9 mouse cellular contexts compared by ENCODE assay signal in the genomic region with DNA sequence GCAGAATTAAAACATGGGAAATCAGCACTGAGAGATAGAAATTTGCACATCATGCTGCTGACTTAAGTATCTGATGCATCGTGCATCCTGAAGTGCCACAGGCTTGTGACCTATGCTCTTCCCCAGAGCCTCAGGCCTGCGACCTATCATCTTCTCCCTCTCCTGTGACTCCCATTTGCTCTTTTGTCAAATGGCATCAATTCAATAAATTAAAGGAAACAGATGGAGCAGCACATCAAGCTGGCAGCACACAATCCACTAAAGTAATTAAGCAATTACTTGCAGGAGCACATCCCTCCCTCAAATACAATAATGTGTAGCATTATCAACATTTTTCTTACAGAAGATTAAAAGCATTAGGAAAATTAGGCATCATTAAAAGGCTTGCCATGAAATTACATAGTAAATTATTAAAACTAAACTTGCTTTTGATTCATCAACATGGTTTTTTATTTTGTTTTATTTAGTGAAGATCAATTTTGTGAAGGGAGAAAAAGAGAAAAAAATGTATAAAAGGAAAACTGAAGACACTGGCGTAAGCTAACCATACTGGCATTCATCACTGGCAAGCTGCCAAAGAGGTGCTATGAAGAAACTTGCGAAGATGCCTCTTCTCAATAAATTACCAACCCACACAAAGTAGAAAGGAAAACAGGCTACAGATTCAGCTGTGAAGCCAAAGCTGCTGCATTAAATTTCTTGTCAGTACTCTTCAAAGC.
DNase-seq lines count a peak whose midpoint lies in the region; ATAC-seq lines count a peak whose summit lies in the region.
"Had no signal": no experiment of that assay in that cellular context is flagged by ENCODE, and none has a peak within 500 bp of the region (broad histone marks: within the 10 kb centered on the region; RNA-seq: fewer than 3 reads in every experiment).

No protein-coding gene starts in this region.

- H3K4me2 ChIP-seq in forebrain, embryonic 16.5 days (ENCODE audit: low read length), result no peak overlapping the region
- H3K4me2 ChIP-seq: liver, embryonic 11.5 days had no signal

- H3K4me3 ChIP-seq in forebrain, embryonic 16.5 days (replicated peaks; ENCODE audit: low read length), result no peak overlapping the region

- peaks cover 6% of the 10 kb centered on the region for H3K4me1 ChIP-seq in forebrain, embryonic 16.5 days (replicated peaks; ENCODE audit: control insufficient read depth, insufficient read depth, low read length)

- 32% methylated on average over 4 of the region's 4 CpGs for WGBS in forebrain, embryonic 16.5 days

- H3K27me3 ChIP-seq in forebrain, embryonic 16.5 days (replicated peaks; ENCODE audit: control insufficient read depth, insufficient read depth, low read length), result no peaks in the 10 kb centered on the region

- no peaks in the 10 kb centered on the region for H3K9me3 ChIP-seq in forebrain, embryonic 16.5 days (ENCODE audit: control insufficient read depth, low read length)

- H3K36me3 ChIP-seq in forebrain, embryonic 16.5 days (ENCODE audit: control insufficient read depth, insufficient read depth), result no peaks in the 10 kb centered on the region

- ATAC-seq in forebrain, embryonic 16.5 days, result peak; percentile 84
- ATAC-seq: intestine, postnatal 0 days had no signal

- peak overlapping the region; percentile 56 for H3K27ac ChIP-seq in forebrain, embryonic 16.5 days (ENCODE audit: low read length)

- DNase-seq in kidney, adult 9 months, result peak; percentile 0
- no peak for DNase-seq in kidney, adult 18-20 months
- peak; percentile 6 to 20 for DNase-seq in layer of hippocampus, postnatal 10 days (ENCODE audit: low spot score in 2 of 2)
- DNase-seq in retina, postnatal 1 day, result peak; percentile 26
- no peak for DNase-seq in thymus, postnatal 0 days (ENCODE audit: low spot score)
- no peak for DNase-seq in thymus, postnatal 14 days

- H3K9ac ChIP-seq in forebrain, embryonic 16.5 days (replicated peaks; ENCODE audit: low read depth, low read length), result no peak overlapping the region

Comparison
In these comparisons a context has a peak if more than half of its experiments do, and no peak if none do; other contexts are left out.
1. DNase-seq: peak in kidney, adult 9 months (single experiment), layer of hippocampus, postnatal 10 days (2 of 2) and retina, postnatal 1 day (single experiment); none in kidney, adult 18-20 months (single experiment), thymus, postnatal 0 days (single experiment) and thymus, postnatal 14 days (single experiment).